Mouse (Mus musculus): ENCODE measurements around the gene Dusp7. TPM values are rescaled to one million over a fixed set of nuclear protein-coding genes. Genes with fewer than 3 reads are reported as not detected.

The Dusp7 gene
- total RNA-seq, 2 experiments from 2014 or later = 56.6 to 56.8 TPM

DNA sequence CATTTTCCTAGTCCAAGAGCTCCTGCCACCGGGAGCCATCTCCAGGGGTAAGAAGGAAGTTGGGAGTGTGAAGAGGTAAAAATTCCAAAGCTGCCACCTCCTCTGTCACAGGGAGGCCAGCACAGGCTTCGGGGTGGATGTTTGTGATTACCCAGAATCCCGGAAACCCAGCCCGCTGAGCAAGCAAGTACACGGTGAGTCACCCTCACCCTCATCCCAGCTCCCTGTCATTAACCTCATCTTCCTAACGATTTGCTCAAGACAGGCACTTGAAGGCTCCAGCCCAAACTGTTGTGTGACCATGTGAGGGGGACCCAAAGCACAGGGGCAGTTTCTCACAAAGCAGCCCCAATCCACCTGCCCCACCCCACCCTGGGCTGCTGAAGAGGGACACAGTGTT is 14.7 kb upstream of the Dusp7 start:
- no peak for DNase-seq
- intact Hi-C loops (cut with DNase I) = no loop called here

DNA sequence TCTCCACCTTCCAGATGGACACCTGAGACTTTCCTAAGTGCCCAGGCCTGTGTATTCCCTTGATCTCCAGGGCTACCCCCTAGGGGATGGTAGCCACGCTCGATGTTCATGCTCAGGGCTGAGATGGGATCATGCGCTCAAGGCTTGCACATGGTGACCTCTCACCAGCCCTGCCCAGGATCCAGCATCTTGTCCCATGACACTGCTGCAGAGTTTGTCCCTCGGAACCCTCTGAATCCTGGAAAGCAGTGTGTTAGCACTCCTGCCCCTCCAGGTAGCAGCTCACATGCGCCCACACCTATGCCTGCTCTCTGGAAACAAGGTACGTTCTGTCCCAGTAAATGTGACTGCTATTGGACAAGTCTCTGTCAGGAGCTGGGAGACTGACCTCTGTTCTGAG is 13.6 kb upstream of the Dusp7 start:
- intact Hi-C loops (cut with DNase I) = no loop called here
- no peak for DNase-seq

- intact Hi-C loops (cut with DNase I) = no loop called here
Measured at GRCm38 (mm10) chr9:106355217-106355974, 13.0 kb upstream of the Dusp7 start.

DNA sequence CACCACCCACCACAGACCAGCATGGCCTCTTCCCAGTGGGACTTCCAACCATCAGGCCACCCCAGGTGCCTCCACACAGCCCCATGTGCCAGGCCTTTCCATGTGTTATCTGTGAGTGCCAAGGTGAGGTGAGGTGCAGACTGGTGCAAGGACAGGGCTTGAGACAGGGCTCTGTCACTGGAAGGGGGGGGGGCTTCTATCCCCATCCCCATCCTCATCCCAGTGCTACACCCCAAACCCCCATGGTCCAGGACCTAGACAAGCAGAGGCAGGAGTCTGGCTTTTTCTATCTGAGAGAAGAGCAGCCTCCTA is 12.5 kb upstream of the Dusp7 start:
- intact Hi-C loops (cut with DNase I) = no loop called here

More at GRCm38 (mm10) chr9:106355217-106355974, 13.0 kb upstream of the Dusp7 start:
- DNase-seq = no peak

GRCm38 (mm10) chr9:106356323-106356844 is 12.0 kb upstream of the Dusp7 start:
- DNase-seq = no peak
- intact Hi-C loops (cut with DNase I) = no loop called here

More for the DNA sequence above, 12.5 kb upstream of the Dusp7 start:
- DNase-seq = no peak

- no peak for DNase-seq
- intact Hi-C loops (cut with DNase I) = no loop called here
Measured at GRCm38 (mm10) chr9:106357167-106357566, 11.3 kb upstream of the Dusp7 start.

GRCm38 (mm10) chr9:106359297-106359696 is 9.1 kb upstream of the Dusp7 start:
- no peak for DNase-seq

DNA sequence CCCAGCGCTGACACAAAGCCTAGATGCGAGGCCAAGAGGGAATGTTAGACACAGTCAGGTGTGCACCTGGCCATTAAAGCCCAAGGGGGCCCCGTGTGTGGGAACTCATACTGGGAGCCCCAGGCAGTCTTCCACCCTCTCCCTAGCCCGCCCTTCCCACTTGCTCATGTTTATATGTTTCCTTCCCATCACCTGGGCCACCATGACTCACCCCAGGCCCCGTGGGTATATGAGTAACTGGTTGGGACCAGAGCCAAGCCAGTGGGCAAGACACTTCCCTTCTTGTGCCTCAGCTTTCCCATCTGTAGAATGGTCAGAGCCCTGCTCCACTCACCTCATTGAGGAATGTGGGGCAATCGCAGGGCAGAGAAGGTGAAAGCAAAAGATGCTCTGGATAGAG is 7.3 kb upstream of the Dusp7 start:
- no peak for DNase-seq
- intact Hi-C loops (cut with DNase I) = no loop called here

More at GRCm38 (mm10) chr9:106359297-106359696, 9.1 kb upstream of the Dusp7 start:
- intact Hi-C loops (cut with DNase I) = no loop called here

GRCm38 (mm10) chr9:106365333-106365732 is 3.1 kb upstream of the Dusp7 start:
- no peak for DNase-seq
- intact Hi-C loops (cut with DNase I) = no loop called here

DNA sequence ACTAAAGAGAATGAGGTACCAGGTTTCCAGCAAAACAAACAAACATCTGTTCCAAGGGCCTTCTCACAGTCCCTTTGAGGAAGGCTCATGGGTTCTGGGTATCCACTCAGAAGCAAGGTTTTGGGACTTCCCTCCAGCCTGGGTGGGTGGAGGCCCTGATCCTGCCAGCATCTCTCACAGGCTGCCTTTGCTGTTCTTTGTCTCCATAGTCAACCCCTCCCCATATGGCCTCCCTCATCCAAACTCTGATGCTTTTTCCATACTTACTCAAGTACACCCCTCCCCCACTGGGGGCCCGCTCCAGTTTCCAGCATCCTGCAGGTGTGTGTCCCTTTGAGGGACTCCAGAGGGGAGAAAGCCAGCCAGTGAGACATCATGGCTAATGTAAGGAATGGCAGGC is 2.2 kb upstream of the Dusp7 start:
- no peak for DNase-seq

DNA sequence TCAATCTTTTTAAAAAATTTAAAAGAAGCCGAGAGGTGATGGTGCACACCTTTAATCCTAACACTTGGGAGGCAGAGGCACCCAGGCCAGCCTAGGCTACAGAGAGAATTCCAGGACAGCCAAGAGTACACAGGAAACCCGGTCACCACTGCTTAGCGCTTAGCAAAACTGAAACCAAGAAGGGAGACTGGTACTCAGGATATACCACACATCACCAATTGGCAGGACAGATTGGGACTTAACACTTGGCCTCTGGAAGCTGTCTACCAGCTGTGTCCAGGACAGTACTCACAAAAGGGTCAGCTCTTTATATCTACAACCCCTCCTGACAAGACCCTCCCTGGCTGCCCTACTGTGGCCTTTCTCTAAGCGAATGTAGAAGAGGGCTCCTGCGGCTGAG is 1.4 kb upstream of the Dusp7 start:
- DNase-seq = no peak
- intact Hi-C loops (cut with DNase I) = loop anchor here (2.0 kb wide), 1 partner anchor 22 kb away; no protein-coding TSS in a partner anchor

More for the DNA sequence above, 2.2 kb upstream of the Dusp7 start:
- intact Hi-C loops (cut with DNase I) = loop anchor here (2.0 kb wide), 1 partner anchor 21 kb away; no protein-coding TSS in a partner anchor

- peak; percentile 97 to 98 for DNase-seq
- intact Hi-C loops (cut with DNase I) = loop anchor here (2.0 kb wide), 2 partner anchors 23 to 61 kb away; no protein-coding TSS in a partner anchor
Measured at GRCm38 (mm10) chr9:106367592-106368111, 780 bp upstream of the Dusp7 start.

DNA sequence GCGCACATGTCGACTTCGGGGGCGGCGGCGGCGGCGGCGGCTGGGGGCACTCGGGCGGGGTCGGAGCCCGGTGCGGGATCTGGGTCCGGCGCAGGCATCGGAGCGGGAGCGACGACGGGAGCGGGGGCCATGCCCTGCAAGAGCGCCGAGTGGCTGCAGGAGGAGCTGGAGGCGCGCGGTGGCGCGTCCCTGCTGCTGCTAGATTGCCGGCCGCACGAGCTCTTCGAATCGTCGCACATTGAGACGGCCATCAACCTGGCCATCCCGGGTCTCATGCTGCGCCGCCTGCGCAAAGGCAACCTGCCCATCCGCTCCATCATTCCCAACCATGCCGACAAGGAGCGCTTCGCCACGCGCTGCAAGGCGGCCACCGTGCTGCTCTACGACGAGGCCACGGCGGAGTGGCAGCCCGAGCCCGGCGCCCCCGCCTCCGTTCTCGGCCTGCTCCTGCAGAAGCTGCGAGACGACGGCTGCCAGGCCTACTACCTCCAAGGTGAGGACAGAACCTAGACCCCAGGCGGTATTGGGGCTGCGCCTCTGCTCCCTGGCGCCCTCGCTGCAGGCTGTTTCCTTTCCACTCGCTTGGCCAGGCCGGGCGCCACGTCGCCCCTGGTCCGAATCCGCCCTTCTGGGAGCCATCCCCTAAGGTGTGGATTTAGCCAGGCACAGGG is 534 bp downstream of the Dusp7 start:
- intact Hi-C loops (cut with DNase I) = loop anchor here (1.0 to 2.0 kb wide), 3 partner anchors 37 to 62 kb away; no protein-coding TSS in a partner anchor
- peak; percentile 64 to 74 for DNase-seq

DNA sequence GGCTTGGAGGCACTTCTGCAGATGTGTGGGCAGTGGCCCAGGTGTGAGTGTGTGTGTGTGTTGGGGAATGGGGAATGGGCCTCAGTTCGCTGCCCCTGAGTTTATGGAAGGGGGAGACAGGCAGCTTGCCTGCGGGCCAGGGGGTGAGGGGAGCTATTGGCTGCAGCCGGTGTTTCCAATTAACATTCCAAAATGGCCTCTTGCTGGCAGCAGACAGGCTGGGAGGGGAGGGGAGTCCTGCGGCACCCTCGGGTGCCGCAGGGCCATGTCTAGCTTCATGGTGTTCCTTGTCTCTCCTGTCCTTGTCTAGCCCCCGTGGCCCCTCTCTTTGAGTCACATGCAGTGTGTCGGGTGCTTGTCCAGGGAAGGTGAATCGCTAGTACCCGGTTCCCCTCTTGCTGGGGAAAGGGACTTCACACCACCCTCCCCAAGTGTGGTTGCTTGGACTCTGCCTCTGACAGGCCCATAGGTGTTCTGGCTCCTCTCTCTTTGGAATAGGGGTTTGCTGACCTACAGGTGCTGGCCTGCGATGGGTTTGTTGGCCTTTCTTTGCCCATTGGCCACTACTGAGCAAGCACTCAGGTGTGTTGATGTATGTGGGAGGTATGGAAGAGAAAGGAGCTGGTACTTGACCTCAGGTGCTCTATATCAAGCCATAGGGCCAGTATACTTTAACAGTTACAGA is 1.5 kb downstream of the Dusp7 start:
- intact Hi-C loops (cut with DNase I) = loop anchor here (1.0 to 5.0 kb wide), 4 partner anchors 36 to 107 kb away; partner anchors contain the start of genes Parp3 and Rrp9
- DNase-seq = peak; percentile 60 to 73

GRCm38 (mm10) chr9:106370620-106371383 is 2.4 kb downstream of the Dusp7 start:
- peak in 1 of 2 experiments; percentile 51 for DNase-seq
- intact Hi-C loops (cut with DNase I) = loop anchor here (5.0 kb wide), 1 partner anchor 106 kb away; the partner anchor contains the start of genes Parp3 and Rrp9

- DNase-seq = no peak
- intact Hi-C loops (cut with DNase I) = loop anchor here (5.0 kb wide), 1 partner anchor 106 kb away; the partner anchor contains the start of genes Parp3 and Rrp9
Measured at GRCm38 (mm10) chr9:106371384-106371671, 2.9 kb downstream of the Dusp7 start.

GRCm38 (mm10) chr9:106371776-106372175 is 3.3 kb downstream of the Dusp7 start:
- DNase-seq = peak; percentile 85 to 89
- intact Hi-C loops (cut with DNase I) = loop anchor here (1.0 to 5.0 kb wide), 2 partner anchors 13 to 106 kb away; partner anchors contain the start of genes Parp3 and Rrp9

DNA sequence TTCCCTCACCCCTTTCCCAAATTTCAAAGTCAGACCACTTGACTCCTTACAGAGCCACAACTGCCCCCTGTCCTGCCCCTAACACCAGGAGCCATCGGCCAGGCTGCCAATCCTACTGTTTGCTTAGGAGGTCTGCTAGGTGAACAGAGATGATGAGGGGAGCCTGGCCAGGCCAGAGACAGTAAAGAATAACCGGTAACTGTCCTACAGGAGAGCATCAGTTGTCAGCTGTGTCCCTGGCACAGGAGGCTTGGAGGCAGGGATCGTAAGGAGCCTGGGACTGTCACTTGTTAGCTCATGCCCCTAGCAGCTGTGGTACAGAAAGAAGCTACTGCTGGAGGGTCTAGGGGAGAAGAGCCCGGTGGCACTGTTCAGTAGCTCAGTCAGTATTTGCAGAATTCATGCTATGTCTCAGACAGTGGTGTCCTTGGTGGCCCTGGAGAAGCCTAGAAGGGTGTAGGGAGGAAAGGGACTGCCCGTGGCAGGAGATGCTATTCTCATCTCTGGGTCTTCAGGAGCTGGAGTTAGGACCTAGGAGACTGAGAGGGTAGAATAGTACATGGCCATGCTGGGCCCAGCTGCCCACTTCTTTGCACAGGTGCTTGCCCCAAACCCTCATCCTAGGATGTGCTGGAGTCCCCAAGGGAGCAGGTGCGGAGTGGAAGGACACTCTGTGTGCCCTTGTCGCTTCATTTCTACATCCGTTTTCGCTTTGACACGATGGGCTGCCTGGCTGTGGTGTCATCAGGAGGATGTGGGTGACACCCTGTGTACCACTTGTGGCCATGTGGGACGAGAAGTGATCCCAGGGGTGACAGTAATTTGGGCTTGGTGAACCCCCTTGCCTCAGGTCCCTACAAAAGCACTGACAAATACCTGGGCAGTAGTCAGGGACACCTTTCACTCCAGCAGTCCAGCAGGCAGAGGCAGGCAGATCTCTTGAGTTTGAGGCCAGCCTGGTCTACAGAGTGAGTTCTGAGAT is 4.3 kb downstream of the Dusp7 start:
- intact Hi-C loops (cut with DNase I) = loop anchor here (1.0 to 5.0 kb wide), 2 partner anchors 12 to 105 kb away; partner anchors contain the start of genes Parp3 and Rrp9
- DNase-seq = no peak

All from heart, postnatal 36 days (tissue).